Mouse (Mus musculus) forebrain, embryonic 11.5 days (tissue): ENCODE data around the gene Naaa. TPM values are rescaled to one million over a fixed set of nuclear protein-coding genes. Genes with fewer than 3 reads are reported as not detected.

Experiments
- ATAC-seq: fragments of 200-750 bp; cut with Nextera tagmentation; replicated peaks from 2 replicates; pipeline ENCODE4 v1.8.0; 2017; ENCODE audit warnings: moderate TSS enrichment; ENCODE audit not compliant: low FRiP score
- DNase-seq: peaks from one replicate; pipeline ENCODE4 v3.0.0-alpha.2; 2017; ENCODE audit warnings: low spot score
- H3K27ac ChIP-seq: fragments of 300-500 bp; sonication (generic); 2 replicates; pipeline ENCODE4 v1.5.1; 2014; ENCODE audit warnings: low read depth, low read length
- H3K27me3 ChIP-seq: fragments of 300-500 bp; sonication (generic); 2 replicates; pipeline ENCODE4 v1.6.1; 2014; ENCODE audit warnings: mild to moderate bottlenecking, low read length, mixed read lengths; ENCODE audit not compliant: control insufficient read depth, insufficient read depth
- H3K36me3 ChIP-seq: fragments of 300-500 bp; sonication (generic); 2 replicates; pipeline ENCODE4 v1.6.1; 2014; ENCODE audit warnings: mild to moderate bottlenecking, low read length, moderate library complexity, mixed read lengths; ENCODE audit not compliant: control insufficient read depth, insufficient read depth
- H3K4me1 ChIP-seq: fragments of 300-500 bp; sonication (generic); replicated peaks from 2 replicates; pipeline ENCODE4 v1.6.1; 2014; ENCODE audit warnings: low read length, mixed read lengths; ENCODE audit not compliant: control insufficient read depth, insufficient read depth
- H3K4me2 ChIP-seq: fragments of 300-500 bp; sonication (generic); 2 replicates; pipeline ENCODE4 v1.6.1; 2014; ENCODE audit warnings: low read depth, mild to moderate bottlenecking, low read length, moderate library complexity, mixed read lengths; ENCODE audit not compliant: severe bottlenecking
- H3K4me3 ChIP-seq: fragments of 300-500 bp; sonication (generic); 2 replicates; pipeline ENCODE4 v1.5.1; 2014; ENCODE audit warnings: low read depth, low read length
- H3K9ac ChIP-seq: fragments of 300-500 bp; sonication (generic); 2 replicates; pipeline ENCODE4 v1.6.1; 2014; ENCODE audit warnings: low read length
- H3K9me3 ChIP-seq: fragments of 300-500 bp; sonication (generic); 2 replicates; pipeline ENCODE4 v1.6.1; 2016; ENCODE audit warnings: low read length, mixed read lengths; ENCODE audit not compliant: control insufficient read depth
- WGBS: fragments of 180-500 bp; shearing (Covaris S2); extraction: QIAGEN DNeasy Blood & Tissue Kit; methylation state at CpG from one replicate; pipeline ENCODE4 v1.1.7; 2014; 5-methylcytosine and 5-hydroxymethylcytosine counted together
- polyA plus RNA-seq: library from polyadenylated mRNA; unstranded; fragments of >200 nt; fragmentation: Nextera tagmentation; extraction: Ambion mirVana; gene quantifications from 2 replicates; pipeline ENCODE4 v1.2.1, GENCODE M21; 2014

The Naaa gene
- polyA plus RNA-seq, 1 experiment from 2014 or later = 4.0 TPM

- no peaks in the 10 kb centered on the region for H3K9me3 ChIP-seq
- no peak overlapping the region for H3K9ac ChIP-seq
- ATAC-seq (no peak), DNase-seq (peak; percentile 88)
- WGBS = 16% methylated on average over 13 of the region's 13 CpGs
- H3K4me3 ChIP-seq = no peak overlapping the region
- H3K27me3 ChIP-seq = no peaks in the 10 kb centered on the region
- 0 out of 2 replicates have a peak, but pooled peaks cover 1% of the 10 kb centered on the region for H3K4me1 ChIP-seq
- no peak overlapping the region for H3K27ac ChIP-seq
- no peak overlapping the region for H3K4me2 ChIP-seq
- no peaks in the 10 kb centered on the region for H3K36me3 ChIP-seq
Measured at GRCm38 (mm10) chr5:92312046-92312715, 34.2 kb upstream of the Naaa start.

DNA sequence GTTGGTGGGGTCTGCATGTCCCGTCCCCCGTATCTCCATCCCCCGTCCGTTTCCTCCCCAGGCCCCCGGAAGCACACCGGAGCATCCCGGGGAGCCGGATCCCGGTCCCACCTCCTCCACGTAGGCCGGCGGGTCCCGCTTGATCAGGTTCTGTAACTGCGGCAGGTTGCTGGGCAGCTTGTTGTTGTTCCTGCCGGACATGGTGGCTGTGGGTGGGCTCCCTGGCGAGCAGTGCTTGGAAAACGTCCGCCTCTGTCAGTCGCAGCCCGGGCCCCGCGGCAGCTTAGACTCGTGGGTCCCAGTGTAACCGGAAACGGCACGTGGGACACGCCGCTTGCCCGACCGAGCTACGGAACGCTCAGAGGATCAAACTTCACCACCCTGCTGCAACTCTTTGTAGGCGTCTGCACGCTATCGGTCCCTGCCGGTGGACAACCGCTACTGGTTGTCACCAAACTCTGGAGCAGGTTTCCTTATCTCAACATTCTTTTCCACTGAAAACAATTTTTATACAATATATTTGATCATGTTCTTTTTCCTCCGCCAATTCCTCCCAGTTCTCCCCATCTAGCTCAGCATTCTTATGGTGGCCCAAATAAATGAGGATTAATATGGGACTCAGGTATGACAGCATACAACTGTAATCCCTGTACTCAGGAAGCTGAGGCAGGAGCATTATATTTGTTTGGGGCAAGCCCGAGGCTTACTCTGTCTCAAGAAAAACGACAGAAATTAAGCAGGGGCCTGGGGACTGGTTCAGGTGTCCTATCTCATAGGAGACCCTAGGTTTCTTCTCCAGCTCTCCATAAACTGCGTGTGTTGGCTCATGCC lies 31.9 kb upstream of the Naaa start, which contains the start of gene Sdad1:
Gene Sdad1, minus strand, starts transcription at position 799 of the 831 bp plus-strand sequence.
- peak within 1 kb of the TSS; percentile 79 for H3K9ac ChIP-seq
- no peak within 1 kb of the TSS for H3K27ac ChIP-seq
- ATAC-seq (peak; percentile 94), DNase-seq (peak; percentile 95)
- H3K9me3 ChIP-seq = no peaks in the 10 kb centered on the region
- no peaks in the 10 kb centered on the region; the same call in none of the 2 replicates for H3K36me3 ChIP-seq
- H3K4me2 ChIP-seq = peak within 1 kb of the TSS; percentile 62
- 2% methylated on average over 41 of the region's 41 CpGs for WGBS
- H3K4me1 ChIP-seq = 0 out of 2 replicates have a peak, but pooled peaks cover 1% of the 10 kb centered on the region
- peak within 1 kb of the TSS; percentile 83 for H3K4me3 ChIP-seq
- H3K27me3 ChIP-seq = no peaks in the 10 kb centered on the region

GRCm38 (mm10) chr5:92304291-92304690 lies 26.3 kb upstream of the Naaa start:
- ATAC-seq = no peak
- H3K9me3 ChIP-seq = no peaks in the 10 kb centered on the region
- no peak overlapping the region for H3K4me3 ChIP-seq
- H3K4me1 ChIP-seq = 0 out of 2 replicates have a peak, but pooled peaks cover 1% of the 10 kb centered on the region
- no peak overlapping the region for H3K9ac ChIP-seq
- H3K27ac ChIP-seq = no peak overlapping the region
- no peak overlapping the region for H3K4me2 ChIP-seq
- H3K27me3 ChIP-seq = no peaks in the 10 kb centered on the region
- 89% methylated on average over 3 of the region's 3 CpGs for WGBS
- no peak for DNase-seq
- peaks cover 9% of the 10 kb centered on the region for H3K36me3 ChIP-seq

- ATAC-seq = no peak
- 93% methylated on average over 13 of the region's 13 CpGs for WGBS
- no peak overlapping the region for H3K4me2 ChIP-seq
- DNase-seq = no peak
- H3K27me3 ChIP-seq = no peaks in the 10 kb centered on the region
- H3K9ac ChIP-seq = no peak overlapping the region
- H3K36me3 ChIP-seq = peaks cover 9% of the 10 kb centered on the region
- H3K4me3 ChIP-seq = no peak overlapping the region
- H3K9me3 ChIP-seq = no peaks in the 10 kb centered on the region
- H3K4me1 ChIP-seq = no peaks in the 10 kb centered on the region
- H3K27ac ChIP-seq = no peak overlapping the region
Measured at GRCm38 (mm10) chr5:92302149-92302840, 24.3 kb upstream of the Naaa start.

DNA sequence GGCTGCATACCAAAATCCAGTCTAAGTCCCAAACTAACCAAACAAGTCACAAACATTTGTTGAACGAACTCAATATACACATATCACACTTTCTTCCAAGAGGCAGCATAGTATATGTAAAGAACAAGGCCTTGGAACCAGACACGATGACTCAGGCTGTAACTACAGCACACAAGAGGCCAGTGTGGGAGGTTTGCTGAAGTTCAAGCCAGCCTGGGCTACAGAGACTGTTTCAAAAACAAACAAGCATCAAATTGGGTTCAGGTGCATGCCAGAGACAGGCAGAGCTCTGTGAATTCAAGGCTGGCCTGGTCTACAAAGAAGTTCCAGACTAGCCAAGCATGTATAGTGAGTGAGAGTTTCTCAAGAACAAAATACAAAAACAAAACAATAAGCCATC lies 16.6 kb upstream of the Naaa start:
- Histone ChIP-seq H3K4me3 (no peak overlapping the region), H3K27me3 (no peaks in the 10 kb centered on the region), H3K9me3 (no peaks in the 10 kb centered on the region), H3K4me2 (no peak overlapping the region), H3K4me1 (no peaks in the 10 kb centered on the region), H3K36me3 (peaks cover 8% of the 10 kb centered on the region), H3K9ac (no peak overlapping the region), H3K27ac (no peak overlapping the region)
- DNase-seq (no peak), ATAC-seq (no peak)
- WGBS = 95% methylated on average over 2 of the region's 2 CpGs

DNA sequence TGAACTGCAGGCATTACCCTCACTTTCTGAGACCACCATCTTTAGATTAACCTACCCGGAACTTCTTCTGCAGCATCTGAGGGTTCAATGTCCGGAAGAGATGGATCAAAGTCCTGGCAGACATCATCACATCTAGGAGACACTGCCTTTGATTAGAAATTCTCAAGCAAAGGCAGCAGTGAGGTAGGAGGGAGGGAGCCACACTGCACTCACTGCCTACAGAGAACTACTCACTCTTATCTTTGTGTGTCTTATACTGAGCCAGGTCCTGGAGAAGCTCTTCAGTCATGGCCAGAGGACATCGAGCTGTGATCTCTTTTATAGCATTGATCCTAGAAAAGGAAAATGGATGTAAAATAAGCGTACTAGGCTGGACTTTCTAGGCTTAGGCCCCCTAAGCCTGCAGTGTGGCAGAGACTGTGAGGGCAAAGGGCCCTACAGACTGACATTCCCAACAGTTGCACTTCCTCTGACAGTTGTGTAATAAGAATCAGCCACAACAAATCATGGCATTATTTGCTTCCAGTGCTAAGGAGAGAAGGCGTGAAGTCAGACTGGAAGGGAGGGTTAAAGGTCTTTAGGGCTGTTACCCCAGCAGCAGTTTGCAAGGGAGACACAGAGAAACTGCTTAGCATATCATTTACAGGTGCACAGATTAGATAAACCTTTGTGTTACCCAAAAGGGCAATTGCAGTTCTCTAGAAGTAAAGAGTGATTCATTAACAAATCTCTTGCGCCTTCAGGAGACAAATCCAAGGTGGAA lies 13.9 kb upstream of the Naaa start:
- WGBS = 91% methylated on average over 6 of the region's 6 CpGs
- Histone ChIP-seq H3K9me3 (no peaks in the 10 kb centered on the region), H3K4me1 (no peaks in the 10 kb centered on the region), H3K9ac (no peak overlapping the region), H3K27ac (no peak overlapping the region), H3K36me3 (peaks cover 10% of the 10 kb centered on the region), H3K4me2 (no peak overlapping the region), H3K4me3 (no peak overlapping the region), H3K27me3 (no peaks in the 10 kb centered on the region)
- ATAC-seq = no peak
- DNase-seq = no peak

DNA sequence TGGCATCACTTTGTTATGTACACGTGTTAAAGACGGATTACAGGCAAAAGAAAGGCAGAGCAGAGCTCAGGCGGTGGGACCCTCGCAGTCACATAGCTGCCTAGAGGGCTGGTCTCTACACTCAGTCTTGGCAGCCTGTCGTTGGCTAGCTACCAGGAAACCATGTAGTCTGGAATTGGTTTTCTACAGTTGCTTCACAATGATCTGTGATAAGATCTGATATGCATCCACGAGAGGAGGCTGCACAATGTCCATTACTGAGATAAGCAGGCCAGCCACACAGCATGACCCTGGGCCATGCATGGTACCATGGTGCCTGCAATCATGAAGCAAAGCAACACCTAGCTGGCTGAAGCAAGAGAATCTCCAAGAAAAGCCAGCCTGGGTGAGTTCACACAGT lies 9.9 kb upstream of the Naaa start:
- ATAC-seq = no peak
- no peak for DNase-seq
- H3K9ac ChIP-seq = no peak overlapping the region
- no peaks in the 10 kb centered on the region for H3K4me1 ChIP-seq
- H3K27me3 ChIP-seq = no peaks in the 10 kb centered on the region
- H3K4me3 ChIP-seq = no peak overlapping the region
- H3K36me3 ChIP-seq = peaks cover 10% of the 10 kb centered on the region
- H3K27ac ChIP-seq = no peak overlapping the region
- no peaks in the 10 kb centered on the region for H3K9me3 ChIP-seq
- no peak overlapping the region for H3K4me2 ChIP-seq
- 89% methylated on average over 6 of the region's 6 CpGs for WGBS

DNA sequence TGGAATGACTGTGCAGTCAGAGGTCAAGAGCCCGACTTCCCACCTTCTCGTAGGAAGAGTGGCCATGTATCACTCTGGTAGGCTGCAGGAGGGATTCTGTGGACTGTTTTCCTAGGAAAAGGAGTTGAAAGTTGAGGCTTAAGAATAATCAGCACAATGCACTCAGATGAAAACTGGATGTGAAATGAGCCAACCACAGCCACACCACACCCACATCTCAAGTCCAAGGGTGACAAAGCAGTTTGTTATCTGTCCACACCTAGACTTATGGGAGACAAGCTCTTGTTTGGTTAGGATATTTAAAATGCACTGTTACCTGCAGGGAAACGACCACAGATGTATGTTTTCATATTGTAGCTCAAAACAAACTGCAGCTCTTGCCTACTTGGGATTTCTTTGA lies 5.1 kb upstream of the Naaa start:
- no peak overlapping the region for H3K4me3 ChIP-seq
- H3K4me2 ChIP-seq = no peak overlapping the region
- no peaks in the 10 kb centered on the region for H3K9me3 ChIP-seq
- no peak overlapping the region for H3K9ac ChIP-seq
- 79% methylated on average over 3 of the region's 3 CpGs for WGBS
- H3K36me3 ChIP-seq = peaks cover under 1% of the 10 kb centered on the region; the same call in 1 of the 2 replicates
- no peaks in the 10 kb centered on the region for H3K4me1 ChIP-seq
- H3K27me3 ChIP-seq = no peaks in the 10 kb centered on the region
- no peak for DNase-seq
- H3K27ac ChIP-seq = no peak overlapping the region
- ATAC-seq = no peak
